Mouse (Mus musculus): Measurements from ENCODE around the gene Dnajb3. TPM values are rescaled to one million over a fixed set of nuclear protein-coding genes. Genes with fewer than 3 reads are reported as not detected.
"Not testable (repeated sequence)": the region's sequence is repeated elsewhere in the genome, so short reads cannot be mapped to it uniquely, and the experiment has no call there.

Dnajb3 gene
- polyA plus RNA-seq, 1 experiment from 2014 or later = 12.5 TPM

DNA sequence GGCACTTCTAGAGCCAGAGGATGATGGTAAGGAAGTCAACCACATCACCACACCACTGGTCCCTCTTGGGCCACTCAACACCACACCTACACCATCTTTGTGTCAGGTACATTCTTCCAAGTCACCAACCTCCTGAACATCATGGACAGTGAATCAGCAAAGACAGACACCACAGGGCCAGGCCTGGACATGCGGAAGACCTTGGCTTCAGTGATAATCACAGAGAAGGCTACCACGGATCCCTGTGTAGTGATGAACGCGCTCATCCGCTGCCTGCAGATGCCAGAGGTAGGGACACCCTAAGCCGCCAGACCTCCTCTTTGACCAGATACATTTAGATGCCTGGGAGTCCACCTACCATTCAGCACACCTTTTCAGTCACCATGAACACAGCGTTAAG is 22.5 kb upstream of the Dnajb3 start:
- H3K4me1 ChIP-seq (replicated peaks; ENCODE audit: control insufficient read depth, insufficient read depth, low read length) = no peaks in the 10 kb centered on the region
- no peaks in the 10 kb centered on the region for H3K27me3 ChIP-seq (ENCODE audit: control insufficient read depth, insufficient read depth, low read length)
- WGBS = 71% methylated on average over 7 of the region's 7 CpGs
- no peak overlapping the region for H3K4me3 ChIP-seq (ENCODE audit: low read depth, low read length)
- H3K27ac ChIP-seq (ENCODE audit: low read depth, low read length) = no peak overlapping the region
- no peak overlapping the region for H3K4me2 ChIP-seq (ENCODE audit: low read depth, low read length, severe bottlenecking)
- H3K9ac ChIP-seq (ENCODE audit: low read length) = no peak overlapping the region
- ATAC-seq (replicated peaks; ENCODE audit: low FRiP score) (no peak), DNase-seq (ENCODE audit: low spot score) (peak; percentile 53)
- no peaks in the 10 kb centered on the region for H3K36me3 ChIP-seq (ENCODE audit: control insufficient read depth, insufficient read depth, low read length)
- H3K9me3 ChIP-seq (ENCODE audit: control insufficient read depth, low read length) = peaks cover 78% of the 10 kb centered on the region

- no peaks in the 10 kb centered on the region for H3K4me1 ChIP-seq (replicated peaks; ENCODE audit: control insufficient read depth, insufficient read depth, low read length)
- DNase-seq (ENCODE audit: low spot score) = peak; percentile 51
- ATAC-seq (replicated peaks; ENCODE audit: low FRiP score) = no peak
- H3K4me3 ChIP-seq (ENCODE audit: low read depth, low read length) = no peak overlapping the region
- H3K27ac ChIP-seq (ENCODE audit: low read depth, low read length) = no peak overlapping the region
- H3K36me3 ChIP-seq (ENCODE audit: control insufficient read depth, insufficient read depth, low read length) = no peaks in the 10 kb centered on the region
- peaks cover 72% of the 10 kb centered on the region for H3K9me3 ChIP-seq (ENCODE audit: control insufficient read depth, low read length)
- 64% methylated on average over 2 of the region's 2 CpGs for WGBS
- H3K4me2 ChIP-seq (ENCODE audit: low read depth, low read length, severe bottlenecking) = no peak overlapping the region
- no peak overlapping the region for H3K9ac ChIP-seq (ENCODE audit: low read length)
- no peaks in the 10 kb centered on the region for H3K27me3 ChIP-seq (ENCODE audit: control insufficient read depth, insufficient read depth, low read length)
These were observed 21.9 kb upstream of the Dnajb3 start for GRCm38 (mm10) chr1:88227482-88227881.

DNA sequence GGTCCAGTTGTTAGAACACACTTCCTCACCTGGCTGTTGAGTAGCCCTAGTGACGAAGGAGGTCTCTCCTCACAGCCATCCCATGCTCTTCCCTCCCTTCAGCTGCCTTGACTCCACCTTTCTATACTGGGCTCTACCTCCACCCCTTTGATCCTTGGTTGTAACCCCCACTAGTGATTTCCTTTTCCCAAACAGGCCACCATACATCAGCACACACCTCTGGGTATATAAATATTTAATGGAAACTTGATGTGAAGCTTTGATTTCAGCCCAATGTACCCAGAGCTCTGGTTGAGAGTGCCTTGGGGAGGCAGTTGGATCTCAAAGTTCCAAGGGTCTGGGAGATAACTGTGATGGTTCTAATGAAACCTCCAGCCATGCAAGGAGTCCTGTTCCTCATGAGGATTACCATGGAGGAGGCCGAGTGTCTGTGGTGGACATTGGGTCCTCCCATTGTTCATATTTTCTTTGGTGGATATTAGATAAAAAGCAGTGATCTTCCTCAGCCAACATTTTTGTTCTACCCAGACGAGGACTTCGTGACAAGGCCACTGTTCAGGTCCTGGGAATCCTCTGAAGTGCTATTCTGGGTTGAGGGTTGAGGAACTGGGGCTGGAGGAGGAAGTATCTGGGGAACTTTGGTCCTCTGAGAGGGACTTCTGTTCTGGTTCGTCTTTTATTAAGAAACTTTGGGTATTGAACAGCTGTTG is 21.2 kb upstream of the Dnajb3 start, which contains the start of gene Mroh2a:
Gene Mroh2a, plus strand, starts transcription at position 317 of the 710 bp plus-strand sequence.
- ATAC-seq (replicated peaks; ENCODE audit: low FRiP score) = no peak
- Histone ChIP-seq H3K4me3 (ENCODE audit: low read depth, low read length) (no peak within 1 kb of the TSS), H3K27me3 (ENCODE audit: control insufficient read depth, insufficient read depth, low read length) (no peaks in the 10 kb centered on the region), H3K27ac (ENCODE audit: low read depth, low read length) (no peak within 1 kb of the TSS), H3K36me3 (ENCODE audit: control insufficient read depth, insufficient read depth, low read length) (no peaks in the 10 kb centered on the region), H3K4me1 (replicated peaks; ENCODE audit: control insufficient read depth, insufficient read depth, low read length) (no peaks in the 10 kb centered on the region), H3K9me3 (ENCODE audit: control insufficient read depth, low read length) (peaks cover 69% of the 10 kb centered on the region), H3K9ac (ENCODE audit: low read length) (no peak within 1 kb of the TSS), H3K4me2 (ENCODE audit: low read depth, low read length, severe bottlenecking) (no peak within 1 kb of the TSS)
- DNase-seq (ENCODE audit: low spot score) = peak; percentile 55
- 59% methylated on average over 5 of the region's 5 CpGs for WGBS

DNA sequence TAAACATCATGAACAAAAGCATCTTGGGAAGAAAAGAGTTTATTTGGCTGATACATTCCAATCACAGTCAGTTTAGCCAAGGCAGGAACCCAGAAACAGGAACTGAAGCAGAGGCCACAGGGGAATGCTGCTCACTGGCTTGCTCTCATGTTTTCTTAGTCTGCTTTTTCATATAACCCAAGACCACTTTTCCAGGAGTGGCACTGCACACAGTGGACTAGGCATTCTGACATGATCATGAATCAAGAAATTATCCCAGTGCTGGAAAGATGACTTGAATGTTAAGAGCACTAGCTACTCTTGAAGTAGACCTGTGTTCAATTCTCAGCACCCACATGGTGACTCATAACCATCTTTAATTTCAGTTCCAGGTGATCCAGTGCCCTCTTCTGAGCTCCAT is 20.2 kb upstream of the Dnajb3 start:
- DNase-seq (ENCODE audit: low spot score) (no peak), ATAC-seq (replicated peaks; ENCODE audit: low FRiP score) (no peak)
- Histone ChIP-seq H3K4me1 (replicated peaks; ENCODE audit: control insufficient read depth, insufficient read depth, low read length) (no peaks in the 10 kb centered on the region), H3K9ac (ENCODE audit: low read length) (no peak overlapping the region), H3K27ac (ENCODE audit: low read depth, low read length) (no peak overlapping the region), H3K4me2 (ENCODE audit: low read depth, low read length, severe bottlenecking) (no peak overlapping the region), H3K27me3 (ENCODE audit: control insufficient read depth, insufficient read depth, low read length) (no peaks in the 10 kb centered on the region), H3K4me3 (ENCODE audit: low read depth, low read length) (no peak overlapping the region), H3K36me3 (ENCODE audit: control insufficient read depth, insufficient read depth, low read length) (no peaks in the 10 kb centered on the region), H3K9me3 (ENCODE audit: control insufficient read depth, low read length) (peaks cover 58% of the 10 kb centered on the region)

- not testable (repeated sequence) for H3K4me1 ChIP-seq (replicated peaks; ENCODE audit: control insufficient read depth, insufficient read depth, low read length); ATAC-seq (replicated peaks; ENCODE audit: low FRiP score); H3K36me3 ChIP-seq (ENCODE audit: control insufficient read depth, insufficient read depth, low read length); DNase-seq (ENCODE audit: low spot score); H3K9ac ChIP-seq (ENCODE audit: low read length); H3K4me2 ChIP-seq (ENCODE audit: low read depth, low read length, severe bottlenecking); H3K4me3 ChIP-seq (ENCODE audit: low read depth, low read length); H3K27me3 ChIP-seq (ENCODE audit: control insufficient read depth, insufficient read depth, low read length); H3K27ac ChIP-seq (ENCODE audit: low read depth, low read length)
- WGBS = 39% methylated on average over 2 of the region's 2 CpGs
- H3K9me3 ChIP-seq (ENCODE audit: control insufficient read depth, low read length) = peaks cover 53% of the 10 kb centered on the region
These were observed 19.7 kb upstream of the Dnajb3 start for GRCm38 (mm10) chr1:88225301-88225700.

DNA sequence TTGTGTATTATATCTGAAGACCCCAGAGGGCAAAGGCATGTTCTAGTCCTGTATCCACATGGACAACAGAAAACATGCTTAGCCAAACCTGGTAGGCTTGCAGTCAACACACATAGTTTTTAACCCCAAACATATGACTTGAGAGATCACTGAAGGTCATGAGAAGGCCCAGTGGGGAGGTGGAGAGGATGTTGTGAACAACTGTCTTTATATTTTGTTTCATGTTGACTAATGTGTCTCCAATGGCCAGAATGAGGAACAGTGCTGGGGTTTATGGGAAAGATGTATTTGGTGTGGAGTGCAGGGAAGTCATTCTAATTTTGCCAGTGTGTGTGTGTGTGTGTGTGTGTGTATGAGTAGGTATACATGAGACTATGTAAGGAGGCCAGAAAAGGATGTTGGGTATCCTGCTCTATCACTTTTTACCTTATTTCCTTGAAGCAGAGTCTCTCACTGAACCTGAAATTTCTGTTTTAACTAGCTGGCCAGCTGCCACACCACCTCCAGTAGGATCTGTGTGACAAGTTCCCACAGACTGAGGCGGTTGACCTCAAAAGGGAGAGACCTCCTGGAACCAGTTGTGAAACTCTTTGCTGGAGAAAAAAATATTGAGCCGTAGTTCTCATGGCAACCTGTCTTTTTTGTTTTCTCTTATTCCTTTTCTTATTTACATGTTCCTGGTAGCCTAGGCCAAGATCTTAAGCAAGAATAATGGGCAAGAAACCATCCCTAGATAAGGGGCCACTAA is 18.6 kb upstream of the Dnajb3 start:
- Histone ChIP-seq H3K9ac (ENCODE audit: low read length) (no peak overlapping the region), H3K36me3 (ENCODE audit: control insufficient read depth, insufficient read depth, low read length) (no peaks in the 10 kb centered on the region), H3K4me3 (ENCODE audit: low read depth, low read length) (no peak overlapping the region), H3K4me1 (replicated peaks; ENCODE audit: control insufficient read depth, insufficient read depth, low read length) (no peaks in the 10 kb centered on the region), H3K27me3 (ENCODE audit: control insufficient read depth, insufficient read depth, low read length) (no peaks in the 10 kb centered on the region), H3K9me3 (ENCODE audit: control insufficient read depth, low read length) (peaks cover 42% of the 10 kb centered on the region), H3K27ac (ENCODE audit: low read depth, low read length) (no peak overlapping the region), H3K4me2 (ENCODE audit: low read depth, low read length, severe bottlenecking) (no peak overlapping the region)
- peak; percentile 53 for DNase-seq (ENCODE audit: low spot score)
- ATAC-seq (replicated peaks; ENCODE audit: low FRiP score) = no peak
- WGBS = 79% methylated on average over 2 of the region's 2 CpGs

DNA sequence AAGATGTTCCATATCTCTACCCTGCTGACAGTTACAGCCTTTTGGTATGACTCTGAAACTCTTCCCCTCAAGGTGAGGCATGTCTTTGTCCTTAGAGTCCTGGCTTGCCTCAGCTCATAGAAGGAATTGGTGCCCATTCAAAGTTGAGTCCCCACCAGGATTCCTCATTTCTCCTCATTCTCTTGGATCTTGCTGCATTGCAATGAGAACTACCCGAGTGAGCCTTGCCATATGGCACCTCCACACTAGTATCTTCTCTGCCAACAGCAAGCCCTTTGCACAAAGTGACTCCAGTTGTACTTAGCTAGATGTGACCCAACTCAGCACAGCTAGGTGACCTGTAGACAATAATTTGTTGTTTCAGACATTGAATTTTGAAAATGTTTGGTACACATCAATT is 18.0 kb upstream of the Dnajb3 start:
- H3K36me3 ChIP-seq (ENCODE audit: control insufficient read depth, insufficient read depth, low read length) = no peaks in the 10 kb centered on the region
- H3K4me2 ChIP-seq (ENCODE audit: low read depth, low read length, severe bottlenecking) = no peak overlapping the region
- H3K4me1 ChIP-seq (replicated peaks; ENCODE audit: control insufficient read depth, insufficient read depth, low read length) = no peaks in the 10 kb centered on the region
- H3K27ac ChIP-seq (ENCODE audit: low read depth, low read length) = no peak overlapping the region
- peaks cover 36% of the 10 kb centered on the region for H3K9me3 ChIP-seq (ENCODE audit: control insufficient read depth, low read length)
- H3K4me3 ChIP-seq (ENCODE audit: low read depth, low read length) = no peak overlapping the region
- WGBS = 53% methylated on average over 1 of the region's 1 CpGs
- no peak for ATAC-seq (replicated peaks; ENCODE audit: low FRiP score)
- peak; percentile 54 for DNase-seq (ENCODE audit: low spot score)
- H3K9ac ChIP-seq (ENCODE audit: low read length) = no peak overlapping the region
- H3K27me3 ChIP-seq (ENCODE audit: control insufficient read depth, insufficient read depth, low read length) = no peaks in the 10 kb centered on the region

GRCm38 (mm10) chr1:88223011-88223515 is 17.5 kb upstream of the Dnajb3 start:
- not testable (repeated sequence) for H3K4me2 ChIP-seq (ENCODE audit: low read depth, low read length, severe bottlenecking); H3K27me3 ChIP-seq (ENCODE audit: control insufficient read depth, insufficient read depth, low read length); H3K4me1 ChIP-seq (replicated peaks; ENCODE audit: control insufficient read depth, insufficient read depth, low read length); H3K36me3 ChIP-seq (ENCODE audit: control insufficient read depth, insufficient read depth, low read length); H3K9ac ChIP-seq (ENCODE audit: low read length); H3K4me3 ChIP-seq (ENCODE audit: low read depth, low read length); ATAC-seq (replicated peaks; ENCODE audit: low FRiP score); H3K27ac ChIP-seq (ENCODE audit: low read depth, low read length)
- H3K9me3 ChIP-seq (ENCODE audit: control insufficient read depth, low read length) = peaks cover 31% of the 10 kb centered on the region
- DNase-seq (ENCODE audit: low spot score) = peak; percentile 53
